Mouse (Mus musculus) hematopoietic stem cell, adult 5-6 weeks (primary cell): ENCODE measurements around the gene Dpm3. TPM values are rescaled to one million over a fixed set of nuclear protein-coding genes. Genes with fewer than 3 reads are reported as not detected.
"Not testable (repeated sequence)": the region's sequence is repeated elsewhere in the genome, so short reads cannot be mapped to it uniquely, and the experiment has no call there.

ENCODE experiments used
- ATAC-seq, 2 experiments: fragments of 125-278 bp in 1 of 2; replicated peaks in 1 of 2; 2 replicates each; pipeline ENCODE4 v1.8.0; 2016 to 2017; ENCODE audit warnings: inconsistent platforms in 2 of 2, mild to moderate bottlenecking in 2 of 2, moderate number of reproducible peaks in 2 of 2, low read depth in 1 of 2, moderate TSS enrichment in 1 of 2; ENCODE audit not compliant: low FRiP score in 2 of 2, poor library complexity in 2 of 2, severe bottlenecking in 2 of 2, insufficient read depth in 1 of 2, low TSS enrichment in 1 of 2
- total RNA-seq: library from RNA; stranded (forward); fragments of 172-1452, 232-1000 nt; gene quantifications from 2 replicates; pipeline ENCODE4 v1.2.3, GENCODE M21; 2017

Gene Dpm3
- total RNA-seq: 65.6 and 96.1 TPM in 2 replicates

GRCm38 (mm10) chr3:89259076-89259475, at the start of gene Dpm3:
TSS of gene Dpm3 (plus strand) at chr3:89259358.
- ATAC-seq: no peak

GRCm38 (mm10) chr3:89209731-89210130, 49.4 kb upstream of the Dpm3 start:
- no peak for ATAC-seq

- ATAC-seq: no peak
Observed at GRCm38 (mm10) chr3:89210162-89210561, 49.0 kb upstream of the Dpm3 start.

- no peak for ATAC-seq
Observed at GRCm38 (mm10) chr3:89210731-89211130, 48.4 kb upstream of the Dpm3 start.

- peak; percentile 75 to 84 for ATAC-seq
Observed at GRCm38 (mm10) chr3:89213803-89214530, 45.2 kb upstream of the Dpm3 start.

GRCm38 (mm10) chr3:89214681-89215411, 44.3 kb upstream of the Dpm3 start, which contains the start of gene Thbs3:
TSS of gene Thbs3 (plus strand) at chr3:89215180.
- ATAC-seq: no peak

- peak; percentile 63 to 66 for ATAC-seq
Observed at GRCm38 (mm10) chr3:89215853-89216252, 43.3 kb upstream of the Dpm3 start.

GRCm38 (mm10) chr3:89216407-89216806, 42.8 kb upstream of the Dpm3 start:
- ATAC-seq: not testable (repeated sequence)

GRCm38 (mm10) chr3:89218271-89218670, 40.9 kb upstream of the Dpm3 start:
- ATAC-seq: no peak

- no peak for ATAC-seq
Observed at GRCm38 (mm10) chr3:89219546-89219945, 39.6 kb upstream of the Dpm3 start.

GRCm38 (mm10) chr3:89221167-89221566, 38.0 kb upstream of the Dpm3 start:
- ATAC-seq: no peak

GRCm38 (mm10) chr3:89224796-89225195, 34.4 kb upstream of the Dpm3 start:
- no peak for ATAC-seq

- no peak for ATAC-seq
Observed at GRCm38 (mm10) chr3:89225321-89225815, 33.8 kb upstream of the Dpm3 start.

GRCm38 (mm10) chr3:89225918-89226317, 33.2 kb upstream of the Dpm3 start:
- ATAC-seq: no peak

- ATAC-seq: no peak
Observed at GRCm38 (mm10) chr3:89226361-89226760, 32.8 kb upstream of the Dpm3 start.

- ATAC-seq: no peak
Observed at GRCm38 (mm10) chr3:89226900-89227299, 32.3 kb upstream of the Dpm3 start, which contains the start of gene Mtx1. TSS of gene Mtx1 (minus strand) at chr3:89227088.

- ATAC-seq: peak; percentile 54 to 64
Observed at GRCm38 (mm10) chr3:89227307-89228179, 31.6 kb upstream of the Dpm3 start.
